Mouse (Mus musculus): Measurements from ENCODE around the gene Nfx1. TPM values are rescaled to one million over a fixed set of nuclear protein-coding genes. Genes with fewer than 3 reads are reported as not detected.

The Nfx1 gene
- polyA plus RNA-seq, 1 experiment from 2014 or later: 105 TPM

DNA sequence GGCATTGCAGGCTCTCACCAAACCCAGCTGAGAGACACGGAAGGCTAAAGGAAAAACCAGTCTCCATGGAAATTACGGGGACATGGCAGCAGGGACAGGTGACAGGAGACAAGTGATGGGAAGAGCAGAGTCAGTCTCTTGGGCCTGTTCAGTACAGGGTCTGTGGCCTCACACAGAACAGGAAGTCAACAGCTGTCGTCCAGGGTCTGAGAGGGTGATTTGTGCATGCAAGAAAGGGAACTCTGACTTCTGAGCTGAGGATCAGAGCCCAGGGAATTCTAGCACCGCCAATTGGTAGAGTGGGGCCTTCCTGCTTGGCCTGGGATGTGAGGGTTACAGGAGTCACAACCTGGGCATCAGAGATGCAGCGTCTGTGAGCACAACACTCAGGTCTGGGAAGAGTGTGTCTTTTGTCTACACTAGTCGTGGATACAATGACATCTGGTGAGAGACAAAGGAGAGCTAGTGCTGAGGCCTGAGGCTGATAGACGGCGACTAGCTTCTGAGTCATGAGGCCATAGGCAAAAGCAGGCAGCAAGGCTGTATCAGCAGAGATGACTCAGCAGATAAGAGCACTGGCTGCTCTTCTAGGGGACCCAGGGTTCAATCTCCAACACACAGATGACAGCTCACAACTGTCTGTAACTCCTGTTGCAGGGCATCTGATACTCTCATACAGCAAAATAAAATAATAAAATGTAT, 55.5 kb downstream of the Nfx1 start:
- Histone ChIP-seq H3K27ac (ENCODE audit: low read depth, low read length) (peak overlapping the region; percentile 33; the same call in 1 of the 2 replicates), H3K9ac (ENCODE audit: low read depth, low read length) (no peak overlapping the region), H3K27me3 (ENCODE audit: control insufficient read depth, insufficient read depth, low read length) (no peaks in the 10 kb centered on the region), H3K36me3 (ENCODE audit: control insufficient read depth, insufficient read depth, low read length) (0 out of 2 replicates have a peak, but pooled peaks cover 3% of the 10 kb centered on the region), H3K4me1 (replicated peaks; ENCODE audit: control insufficient read depth, insufficient read depth, low read length) (no peaks in the 10 kb centered on the region), H3K4me2 (replicated peaks; ENCODE audit: low read depth, low read length) (no peak overlapping the region), H3K9me3 (ENCODE audit: control insufficient read depth, low read length) (no peaks in the 10 kb centered on the region), H3K4me3 (ENCODE audit: low read depth, low read length) (no peak overlapping the region)
- WGBS: 60% methylated on average over 8 of the region's 8 CpGs
- DNase-seq (ENCODE audit: low spot score): no peak
- ATAC-seq (ENCODE audit: low FRiP score): no peak

DNA sequence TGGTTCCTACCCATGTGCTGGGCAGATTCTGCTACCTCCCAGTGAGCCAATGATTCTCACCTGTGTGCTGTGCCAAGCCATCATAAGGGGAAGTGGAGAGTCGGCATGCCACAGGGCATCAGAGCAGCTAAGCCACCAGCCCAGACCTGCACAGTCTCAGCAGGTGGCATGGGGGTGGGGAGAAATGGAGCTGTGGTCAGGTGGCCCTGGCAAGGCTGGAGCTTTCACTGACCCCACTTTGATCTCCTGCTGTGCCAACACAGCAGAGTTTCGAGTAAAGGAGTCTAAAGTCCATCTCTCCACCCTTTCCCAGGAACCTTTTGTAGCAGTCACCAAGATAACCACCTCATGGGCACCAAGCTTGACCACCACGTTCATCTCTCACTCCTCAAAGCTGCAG, 57.2 kb downstream of the Nfx1 start:
- H3K4me1 ChIP-seq (replicated peaks; ENCODE audit: control insufficient read depth, insufficient read depth, low read length): no peaks in the 10 kb centered on the region
- H3K4me2 ChIP-seq (replicated peaks; ENCODE audit: low read depth, low read length): no peak overlapping the region
- no peaks in the 10 kb centered on the region for H3K9me3 ChIP-seq (ENCODE audit: control insufficient read depth, low read length)
- H3K4me3 ChIP-seq (ENCODE audit: low read depth, low read length): no peak overlapping the region
- H3K9ac ChIP-seq (ENCODE audit: low read depth, low read length): no peak overlapping the region
- DNase-seq (ENCODE audit: low spot score) (no peak), ATAC-seq (ENCODE audit: low FRiP score) (no peak)
- WGBS: 84% methylated on average over 3 of the region's 3 CpGs
- H3K27me3 ChIP-seq (ENCODE audit: control insufficient read depth, insufficient read depth, low read length): no peaks in the 10 kb centered on the region
- 0 out of 2 replicates have a peak, but pooled peaks cover 3% of the 10 kb centered on the region for H3K36me3 ChIP-seq (ENCODE audit: control insufficient read depth, insufficient read depth, low read length)
- H3K27ac ChIP-seq (ENCODE audit: low read depth, low read length): no peak overlapping the region

DNA sequence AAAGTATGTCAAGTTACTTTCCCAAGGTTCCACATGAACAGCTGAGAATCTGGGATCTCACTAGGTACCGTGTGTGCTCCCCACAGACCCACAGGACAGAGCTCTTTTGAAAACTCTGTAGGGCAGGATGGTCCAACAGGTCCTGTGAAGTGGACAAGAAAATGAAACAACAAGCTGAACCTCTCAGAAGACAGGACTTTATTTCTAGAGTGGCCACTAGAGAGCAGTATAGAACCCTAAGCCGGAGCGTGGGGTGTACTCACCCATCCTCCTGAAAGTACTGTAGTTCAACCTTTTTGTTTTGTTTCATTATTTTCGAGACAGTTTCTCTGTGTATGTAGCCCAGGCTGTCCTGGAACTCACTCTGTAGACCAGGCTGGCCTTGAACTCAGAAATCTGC, 57.6 kb downstream of the Nfx1 start:
- WGBS: 87% methylated on average over 4 of the region's 4 CpGs
- Histone ChIP-seq H3K27me3 (ENCODE audit: control insufficient read depth, insufficient read depth, low read length) (no peaks in the 10 kb centered on the region), H3K27ac (ENCODE audit: low read depth, low read length) (no peak overlapping the region), H3K36me3 (ENCODE audit: control insufficient read depth, insufficient read depth, low read length) (0 out of 2 replicates have a peak, but pooled peaks cover 3% of the 10 kb centered on the region), H3K4me2 (replicated peaks; ENCODE audit: low read depth, low read length) (no peak overlapping the region), H3K9me3 (ENCODE audit: control insufficient read depth, low read length) (no peaks in the 10 kb centered on the region), H3K4me3 (ENCODE audit: low read depth, low read length) (no peak overlapping the region), H3K9ac (ENCODE audit: low read depth, low read length) (no peak overlapping the region), H3K4me1 (replicated peaks; ENCODE audit: control insufficient read depth, insufficient read depth, low read length) (no peaks in the 10 kb centered on the region)
- DNase-seq (ENCODE audit: low spot score) (no peak), ATAC-seq (ENCODE audit: low FRiP score) (no peak)

DNA sequence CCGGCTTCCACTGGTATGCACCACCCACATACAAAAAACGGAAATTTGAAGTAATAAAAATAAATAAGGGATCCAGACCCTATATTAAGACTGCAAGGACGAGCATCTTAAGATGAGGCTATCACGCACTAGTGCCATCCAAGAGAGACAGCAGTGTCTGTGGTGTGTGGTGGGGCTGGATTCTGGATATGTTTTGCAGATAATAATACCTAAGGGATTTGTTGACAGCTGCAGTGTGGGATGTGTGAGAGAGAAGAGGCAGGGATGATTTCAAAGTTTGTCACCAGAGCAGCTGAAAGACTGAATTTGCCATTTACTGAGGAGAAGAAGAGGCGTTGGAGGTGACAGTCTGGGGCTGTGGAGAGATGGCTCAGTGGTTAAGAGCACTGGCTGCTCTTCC, 58.7 kb downstream of the Nfx1 start:
- Histone ChIP-seq H3K27ac (ENCODE audit: low read depth, low read length) (no peak overlapping the region), H3K4me2 (replicated peaks; ENCODE audit: low read depth, low read length) (no peak overlapping the region)

DNA sequence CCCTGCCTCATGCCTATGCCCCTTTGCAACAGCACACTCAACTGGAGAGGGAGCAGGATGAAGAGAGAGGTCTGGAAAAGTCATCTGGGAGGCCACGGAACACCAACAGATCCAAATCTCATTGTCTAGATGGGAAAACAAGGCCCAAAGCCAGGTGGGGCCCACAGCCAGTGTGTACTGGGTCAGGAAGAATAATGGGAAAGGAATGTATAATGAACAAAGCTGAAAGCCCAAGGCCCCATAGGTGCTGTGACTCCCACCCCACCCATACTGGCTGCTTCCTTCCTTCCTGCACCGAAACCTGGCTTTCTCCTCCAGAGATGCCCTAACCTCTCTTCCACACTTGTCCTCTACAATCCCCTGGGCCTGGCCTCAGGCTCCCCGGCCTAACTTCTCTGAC, 60.5 kb downstream of the Nfx1 start:
- Histone ChIP-seq H3K4me1 (replicated peaks; ENCODE audit: control insufficient read depth, insufficient read depth, low read length) (no peaks in the 10 kb centered on the region), H3K27me3 (ENCODE audit: control insufficient read depth, insufficient read depth, low read length) (no peaks in the 10 kb centered on the region), H3K4me2 (replicated peaks; ENCODE audit: low read depth, low read length) (no peak overlapping the region), H3K27ac (ENCODE audit: low read depth, low read length) (no peak overlapping the region), H3K9me3 (ENCODE audit: control insufficient read depth, low read length) (no peaks in the 10 kb centered on the region), H3K9ac (ENCODE audit: low read depth, low read length) (no peak overlapping the region), H3K4me3 (ENCODE audit: low read depth, low read length) (no peak overlapping the region), H3K36me3 (ENCODE audit: control insufficient read depth, insufficient read depth, low read length) (no peaks in the 10 kb centered on the region)
- no peak for ATAC-seq (ENCODE audit: low FRiP score)
- 70% methylated on average over 3 of the region's 3 CpGs for WGBS
- no peak for DNase-seq (ENCODE audit: low spot score)

More for the DNA sequence above, 58.7 kb downstream of the Nfx1 start:
- Histone ChIP-seq H3K9ac (ENCODE audit: low read depth, low read length) (no peak overlapping the region), H3K36me3 (ENCODE audit: control insufficient read depth, insufficient read depth, low read length) (0 out of 2 replicates have a peak, but pooled peaks cover 2% of the 10 kb centered on the region), H3K4me1 (replicated peaks; ENCODE audit: control insufficient read depth, insufficient read depth, low read length) (no peaks in the 10 kb centered on the region), H3K4me3 (ENCODE audit: low read depth, low read length) (no peak overlapping the region), H3K27me3 (ENCODE audit: control insufficient read depth, insufficient read depth, low read length) (no peaks in the 10 kb centered on the region), H3K9me3 (ENCODE audit: control insufficient read depth, low read length) (no peaks in the 10 kb centered on the region)
- WGBS: 91% methylated on average over 5 of the region's 5 CpGs
- ATAC-seq (ENCODE audit: low FRiP score): no peak
- DNase-seq (ENCODE audit: low spot score): no peak

DNA sequence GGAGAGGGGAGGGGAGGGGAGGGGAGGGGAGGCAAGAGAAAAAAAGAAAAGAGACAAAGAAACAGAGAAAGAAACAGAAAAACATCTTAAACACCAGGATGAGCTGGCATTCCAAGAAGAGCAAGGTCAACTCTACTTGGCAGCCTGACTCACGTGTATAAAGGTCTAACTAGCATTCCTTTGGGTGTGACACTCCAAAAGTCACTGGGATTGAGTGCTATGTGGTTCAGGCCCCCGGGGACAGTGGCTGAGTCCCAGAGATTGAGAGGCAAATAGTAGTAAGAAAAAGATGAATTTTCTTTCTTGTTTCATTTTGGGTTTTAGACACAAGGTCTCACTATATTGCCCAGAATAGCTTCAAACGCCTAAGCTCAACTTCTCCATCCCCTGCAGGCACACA, 67.2 kb downstream of the Nfx1 start:
- ATAC-seq (ENCODE audit: low FRiP score) (no peak), DNase-seq (ENCODE audit: low spot score) (no peak)
- WGBS: 71% methylated on average over 3 of the region's 3 CpGs
- H3K9me3 ChIP-seq (ENCODE audit: control insufficient read depth, low read length): no peaks in the 10 kb centered on the region
- H3K4me1 ChIP-seq (replicated peaks; ENCODE audit: control insufficient read depth, insufficient read depth, low read length): no peaks in the 10 kb centered on the region
- no peak overlapping the region for H3K4me2 ChIP-seq (replicated peaks; ENCODE audit: low read depth, low read length)
- H3K27ac ChIP-seq (ENCODE audit: low read depth, low read length): no peak overlapping the region
- H3K9ac ChIP-seq (ENCODE audit: low read depth, low read length): no peak overlapping the region
- H3K27me3 ChIP-seq (ENCODE audit: control insufficient read depth, insufficient read depth, low read length): no peaks in the 10 kb centered on the region
- H3K36me3 ChIP-seq (ENCODE audit: control insufficient read depth, insufficient read depth, low read length): no peaks in the 10 kb centered on the region
- no peak overlapping the region for H3K4me3 ChIP-seq (ENCODE audit: low read depth, low read length)

DNA sequence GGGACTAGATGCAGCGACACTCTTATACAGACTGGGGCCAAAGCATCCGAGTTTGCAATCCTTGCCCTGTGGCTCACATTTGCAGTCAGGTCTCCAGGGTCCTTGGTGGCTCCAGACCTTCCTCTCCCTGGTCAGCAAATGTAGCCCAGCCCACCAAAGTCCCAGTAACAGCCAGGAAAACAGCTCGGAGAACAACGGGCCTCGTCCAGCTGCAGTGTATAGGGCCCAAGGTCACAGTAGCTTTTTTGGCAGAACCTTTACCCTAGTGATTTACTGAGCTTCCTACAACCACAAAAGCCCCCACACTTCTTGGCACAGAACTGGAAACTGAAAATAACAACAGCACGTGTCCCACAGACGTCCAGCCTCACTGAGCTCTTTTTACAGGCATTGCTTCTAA, 70.3 kb downstream of the Nfx1 start:
- 80% methylated on average over 7 of the region's 7 CpGs for WGBS
- Histone ChIP-seq H3K4me2 (replicated peaks; ENCODE audit: low read depth, low read length) (no peak overlapping the region), H3K27ac (ENCODE audit: low read depth, low read length) (no peak overlapping the region), H3K36me3 (ENCODE audit: control insufficient read depth, insufficient read depth, low read length) (no peaks in the 10 kb centered on the region), H3K4me1 (replicated peaks; ENCODE audit: control insufficient read depth, insufficient read depth, low read length) (no peaks in the 10 kb centered on the region), H3K27me3 (ENCODE audit: control insufficient read depth, insufficient read depth, low read length) (no peaks in the 10 kb centered on the region), H3K9ac (ENCODE audit: low read depth, low read length) (no peak overlapping the region), H3K9me3 (ENCODE audit: control insufficient read depth, low read length) (no peaks in the 10 kb centered on the region), H3K4me3 (ENCODE audit: low read depth, low read length) (no peak overlapping the region)
- ATAC-seq (ENCODE audit: low FRiP score): no peak
- DNase-seq (ENCODE audit: low spot score): no peak

DNA sequence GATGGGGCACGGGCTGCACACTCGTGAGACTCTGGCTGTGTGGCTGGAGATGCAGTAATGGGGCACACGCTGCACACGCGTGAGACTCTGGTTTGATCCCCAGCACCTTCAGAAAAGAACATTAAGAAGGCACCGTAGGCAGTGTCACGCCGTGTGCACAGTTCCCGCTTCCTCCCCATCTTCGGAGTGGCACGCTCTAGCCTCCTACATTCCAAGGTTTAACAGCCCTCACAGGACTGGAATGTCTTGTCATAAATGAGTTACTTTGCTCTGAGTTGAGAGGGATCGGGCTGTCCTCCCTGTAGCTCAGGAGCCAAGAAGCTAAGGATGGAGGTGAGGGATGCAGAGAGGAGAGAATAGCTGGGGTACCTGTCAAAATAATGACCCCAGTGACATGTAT, 72.2 kb downstream of the Nfx1 start:
- no peak for ATAC-seq (ENCODE audit: low FRiP score)
- Histone ChIP-seq H3K4me3 (ENCODE audit: low read depth, low read length) (no peak overlapping the region), H3K27me3 (ENCODE audit: control insufficient read depth, insufficient read depth, low read length) (no peaks in the 10 kb centered on the region), H3K9ac (ENCODE audit: low read depth, low read length) (no peak overlapping the region), H3K36me3 (ENCODE audit: control insufficient read depth, insufficient read depth, low read length) (no peaks in the 10 kb centered on the region), H3K27ac (ENCODE audit: low read depth, low read length) (no peak overlapping the region), H3K4me1 (replicated peaks; ENCODE audit: control insufficient read depth, insufficient read depth, low read length) (no peaks in the 10 kb centered on the region), H3K4me2 (replicated peaks; ENCODE audit: low read depth, low read length) (no peak overlapping the region), H3K9me3 (ENCODE audit: control insufficient read depth, low read length) (no peaks in the 10 kb centered on the region)
- DNase-seq (ENCODE audit: low spot score): no peak
- 87% methylated on average over 12 of the region's 12 CpGs for WGBS

DNA sequence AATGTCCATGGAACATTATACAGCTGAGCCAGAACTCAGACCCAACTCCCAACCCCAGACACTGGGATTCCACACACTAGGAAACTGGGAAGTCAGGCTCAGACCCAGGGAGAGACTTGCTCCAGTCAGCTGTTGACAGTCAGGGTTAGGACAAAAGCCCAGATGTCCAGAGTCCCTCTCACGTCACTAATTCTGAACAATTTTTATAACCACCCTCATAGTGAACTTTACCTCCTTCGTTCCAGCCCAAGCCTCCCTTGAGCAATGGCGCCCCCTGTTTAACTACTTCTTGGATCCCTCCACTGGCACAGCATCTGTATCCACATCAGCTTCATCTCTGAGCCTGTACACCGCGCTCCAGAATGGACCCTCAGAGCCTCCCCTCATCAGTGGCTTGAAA, 73.3 kb downstream of the Nfx1 start:
- H3K9me3 ChIP-seq (ENCODE audit: control insufficient read depth, low read length): no peaks in the 10 kb centered on the region
- no peak overlapping the region for H3K4me3 ChIP-seq (ENCODE audit: low read depth, low read length)
- no peaks in the 10 kb centered on the region for H3K27me3 ChIP-seq (ENCODE audit: control insufficient read depth, insufficient read depth, low read length)
- DNase-seq (ENCODE audit: low spot score) (no peak), ATAC-seq (ENCODE audit: low FRiP score) (no peak)
- H3K9ac ChIP-seq (ENCODE audit: low read depth, low read length): no peak overlapping the region
- H3K4me1 ChIP-seq (replicated peaks; ENCODE audit: control insufficient read depth, insufficient read depth, low read length): no peaks in the 10 kb centered on the region
- 82% methylated on average over 5 of the region's 5 CpGs for WGBS
- H3K4me2 ChIP-seq (replicated peaks; ENCODE audit: low read depth, low read length): no peak overlapping the region
- H3K27ac ChIP-seq (ENCODE audit: low read depth, low read length): no peak overlapping the region
- no peaks in the 10 kb centered on the region for H3K36me3 ChIP-seq (ENCODE audit: control insufficient read depth, insufficient read depth, low read length)

All from hindbrain, embryonic 11.5 days (tissue).